Mouse (Mus musculus): ENCODE measurements around the gene Kdm7a. TPM values are rescaled to one million over a fixed set of nuclear protein-coding genes. Genes with fewer than 3 reads are reported as not detected.
A peak's percentile ranks its signal among the peaks of the same experiment; 100 is the strongest.

Kdm7a gene
- polyA plus RNA-seq (2015; fragmentation: Nextera tagmentation; extraction: Ambion mirVana), result 5.8 and 6.8 TPM in 2 replicates

GRCm38 (mm10) chr6:39206581-39207461 is at the start of gene Kdm7a:
Gene Kdm7a (minus strand): TSS chr6:39206789.
- no peaks in the 10 kb centered on the region for H3K9me3 ChIP-seq
- H3K36me3 ChIP-seq, result no peaks in the 10 kb centered on the region
- no peaks in the 10 kb centered on the region for H3K27me3 ChIP-seq
- under 1% methylated on average over 68 of the region's 124 CpGs for WGBS
- 0 out of 2 replicates have a peak, but pooled peaks cover 2% of the 10 kb centered on the region for H3K4me1 ChIP-seq
- peak within 1 kb of the TSS; percentile 94 for H3K27ac ChIP-seq
- H3K4me2 ChIP-seq, result peak within 1 kb of the TSS; percentile 81
- peak; percentile 85 for ATAC-seq (ENCODE audit: borderline replicate concordance, extremely low read depth, low FRiP score, low TSS enrichment)
- H3K4me3 ChIP-seq, result peak within 1 kb of the TSS; percentile 86
- H3K9ac ChIP-seq, result peak within 1 kb of the TSS; percentile 80

- Histone ChIP-seq H3K4me1 (peaks cover 16% of the 10 kb centered on the region), H3K4me3 (no peak overlapping the region), H3K4me2 (0 out of 2 replicates have a peak overlapping the region, but pooled peaks have one; percentile 1), H3K36me3 (no peaks in the 10 kb centered on the region), H3K27ac (no peak overlapping the region), H3K9me3 (no peaks in the 10 kb centered on the region), H3K9ac (no peak overlapping the region), H3K27me3 (no peaks in the 10 kb centered on the region)
- ATAC-seq (ENCODE audit: borderline replicate concordance, extremely low read depth, low FRiP score, low TSS enrichment), result no peak
- 62% methylated on average over 8 of the region's 8 CpGs for WGBS
These were observed 48.7 kb upstream of the Kdm7a start for GRCm38 (mm10) chr6:39255271-39255670.

GRCm38 (mm10) chr6:39250055-39250454 is 43.5 kb upstream of the Kdm7a start:
- Histone ChIP-seq H3K27ac (no peak overlapping the region), H3K27me3 (no peaks in the 10 kb centered on the region), H3K4me1 (no peaks in the 10 kb centered on the region), H3K36me3 (no peaks in the 10 kb centered on the region), H3K4me2 (no peak overlapping the region), H3K4me3 (no peak overlapping the region), H3K9ac (no peak overlapping the region), H3K9me3 (no peaks in the 10 kb centered on the region)
- no peak for ATAC-seq (ENCODE audit: borderline replicate concordance, extremely low read depth, low FRiP score, low TSS enrichment)
- WGBS, result 76% methylated on average over 2 of the region's 2 CpGs

- Histone ChIP-seq H3K27me3 (no peaks in the 10 kb centered on the region), H3K27ac (no peak overlapping the region), H3K4me2 (no peak overlapping the region), H3K4me1 (peaks cover under 1% of the 10 kb centered on the region; the same call in 1 of the 2 replicates), H3K4me3 (no peak overlapping the region), H3K9me3 (no peaks in the 10 kb centered on the region), H3K9ac (no peak overlapping the region), H3K36me3 (no peaks in the 10 kb centered on the region)
- WGBS, result 44% methylated on average over 16 of the region's 16 CpGs
- no peak for ATAC-seq (ENCODE audit: borderline replicate concordance, extremely low read depth, low FRiP score, low TSS enrichment)
These were observed 42.7 kb upstream of the Kdm7a start for GRCm38 (mm10) chr6:39249176-39249770.

GRCm38 (mm10) chr6:39244066-39244465 is 37.5 kb upstream of the Kdm7a start:
- no peak overlapping the region for H3K4me2 ChIP-seq
- no peak overlapping the region for H3K4me3 ChIP-seq
- no peak for ATAC-seq (ENCODE audit: borderline replicate concordance, extremely low read depth, low FRiP score, low TSS enrichment)
- H3K27ac ChIP-seq, result peak overlapping the region; percentile 85; the same call in 1 of the 2 replicates
- H3K9me3 ChIP-seq, result no peaks in the 10 kb centered on the region
- H3K4me1 ChIP-seq, result peaks cover 26% of the 10 kb centered on the region
- WGBS, result 54% methylated on average over 9 of the region's 9 CpGs
- no peaks in the 10 kb centered on the region for H3K27me3 ChIP-seq
- H3K36me3 ChIP-seq, result no peaks in the 10 kb centered on the region
- H3K9ac ChIP-seq, result no peak overlapping the region

- H3K36me3 ChIP-seq, result no peaks in the 10 kb centered on the region
- peak overlapping the region; percentile 85 for H3K27ac ChIP-seq
- H3K27me3 ChIP-seq, result no peaks in the 10 kb centered on the region
- H3K4me3 ChIP-seq, result no peak overlapping the region
- H3K9ac ChIP-seq, result no peak overlapping the region
- peaks cover 26% of the 10 kb centered on the region for H3K4me1 ChIP-seq
- 28% methylated on average over 8 of the region's 8 CpGs for WGBS
- no peaks in the 10 kb centered on the region for H3K9me3 ChIP-seq
- ATAC-seq (ENCODE audit: borderline replicate concordance, extremely low read depth, low FRiP score, low TSS enrichment), result peak; percentile 4; the same call in 1 of the 2 replicates
- H3K4me2 ChIP-seq, result no peak overlapping the region
These were observed 36.9 kb upstream of the Kdm7a start for GRCm38 (mm10) chr6:39243511-39243961.

GRCm38 (mm10) chr6:39242718-39243471 is 36.3 kb upstream of the Kdm7a start:
- Histone ChIP-seq H3K9ac (no peak overlapping the region), H3K4me2 (no peak overlapping the region), H3K27me3 (no peaks in the 10 kb centered on the region), H3K4me1 (peaks cover 26% of the 10 kb centered on the region), H3K4me3 (no peak overlapping the region), H3K27ac (peak overlapping the region; percentile 85), H3K36me3 (no peaks in the 10 kb centered on the region), H3K9me3 (no peaks in the 10 kb centered on the region)
- ATAC-seq (ENCODE audit: borderline replicate concordance, extremely low read depth, low FRiP score, low TSS enrichment), result peak; percentile 97
- WGBS, result 25% methylated on average over 8 of the region's 8 CpGs

- no peak for ATAC-seq (ENCODE audit: borderline replicate concordance, extremely low read depth, low FRiP score, low TSS enrichment)
- H3K9me3 ChIP-seq, result no peaks in the 10 kb centered on the region
- H3K36me3 ChIP-seq, result no peaks in the 10 kb centered on the region
- no peak overlapping the region for H3K27ac ChIP-seq
- H3K4me2 ChIP-seq, result no peak overlapping the region
- no peak overlapping the region for H3K9ac ChIP-seq
- 68% methylated on average over 4 of the region's 4 CpGs for WGBS
- peaks cover 26% of the 10 kb centered on the region for H3K4me1 ChIP-seq
- no peak overlapping the region for H3K4me3 ChIP-seq
- H3K27me3 ChIP-seq, result no peaks in the 10 kb centered on the region
These were observed 34.9 kb upstream of the Kdm7a start for GRCm38 (mm10) chr6:39241421-39241891.

- WGBS, result 85% methylated on average over 3 of the region's 3 CpGs
- Histone ChIP-seq H3K27ac (no peak overlapping the region), H3K4me2 (no peak overlapping the region), H3K36me3 (no peaks in the 10 kb centered on the region), H3K9me3 (no peaks in the 10 kb centered on the region), H3K4me1 (peaks cover 26% of the 10 kb centered on the region), H3K9ac (no peak overlapping the region), H3K4me3 (no peak overlapping the region), H3K27me3 (no peaks in the 10 kb centered on the region)
- ATAC-seq (ENCODE audit: borderline replicate concordance, extremely low read depth, low FRiP score, low TSS enrichment), result no peak
These were observed 34.4 kb upstream of the Kdm7a start for GRCm38 (mm10) chr6:39240956-39241355.

GRCm38 (mm10) chr6:39237887-39238286 is 31.3 kb upstream of the Kdm7a start:
- Histone ChIP-seq H3K9me3 (no peaks in the 10 kb centered on the region), H3K27ac (no peak overlapping the region), H3K9ac (no peak overlapping the region), H3K4me2 (no peak overlapping the region), H3K27me3 (no peaks in the 10 kb centered on the region), H3K4me1 (peaks cover 12% of the 10 kb centered on the region), H3K36me3 (no peaks in the 10 kb centered on the region), H3K4me3 (no peak overlapping the region)
- WGBS, result 21% methylated on average over 3 of the region's 3 CpGs
- ATAC-seq (ENCODE audit: borderline replicate concordance, extremely low read depth, low FRiP score, low TSS enrichment), result no peak

GRCm38 (mm10) chr6:39232617-39233016 is 26.0 kb upstream of the Kdm7a start:
- Histone ChIP-seq H3K27ac (no peak overlapping the region), H3K9ac (no peak overlapping the region), H3K36me3 (no peaks in the 10 kb centered on the region), H3K4me1 (no peaks in the 10 kb centered on the region), H3K4me3 (no peak overlapping the region), H3K4me2 (no peak overlapping the region), H3K27me3 (no peaks in the 10 kb centered on the region), H3K9me3 (no peaks in the 10 kb centered on the region)
- no peak for ATAC-seq (ENCODE audit: borderline replicate concordance, extremely low read depth, low FRiP score, low TSS enrichment)
- 55% methylated on average over 4 of the region's 4 CpGs for WGBS

All from lung, embryonic 15.5 days (tissue).